Mouse (Mus musculus): ENCODE measurements around the gene Icam1.
A peak's percentile ranks its signal among the peaks of the same experiment; 100 is the strongest.

The Icam1 gene

GRCm38 (mm10) chr9:21015571-21016130, at the start of gene Icam1:
Gene Icam1 (plus strand): TSS chr9:21015985.
- DNase-seq = peak; percentile 90

- DNase-seq = no peak
Observed at GRCm38 (mm10) chr9:20966008-20966407, 49.8 kb upstream of the Icam1 start.

- DNase-seq = no peak
Observed at GRCm38 (mm10) chr9:20966747-20967146, 49.0 kb upstream of the Icam1 start.

GRCm38 (mm10) chr9:20971751-20972140, 44.0 kb upstream of the Icam1 start:
- DNase-seq = peak; percentile 46

- peak; percentile 78 for DNase-seq
Observed at GRCm38 (mm10) chr9:20972141-20972992, 43.4 kb upstream of the Icam1 start.

- DNase-seq = peak; percentile 58
Observed at GRCm38 (mm10) chr9:20973001-20973681, 42.6 kb upstream of the Icam1 start.

- DNase-seq = peak; percentile 64
Observed at GRCm38 (mm10) chr9:20973682-20974075, 42.1 kb upstream of the Icam1 start.

- peak; percentile 78 for DNase-seq
Observed at GRCm38 (mm10) chr9:20975431-20976215, 40.2 kb upstream of the Icam1 start.

- DNase-seq = peak; percentile 93
Observed at GRCm38 (mm10) chr9:20976216-20976960, 39.4 kb upstream of the Icam1 start, which contains the start of gene S1pr2. Gene S1pr2 (minus strand): TSS chr9:20976781.

- no peak for DNase-seq
Observed at GRCm38 (mm10) chr9:20976961-20977689, 38.7 kb upstream of the Icam1 start.

- DNase-seq = no peak
Observed at GRCm38 (mm10) chr9:20978409-20979095, 37.2 kb upstream of the Icam1 start.

- no peak for DNase-seq
Observed at GRCm38 (mm10) chr9:20979181-20979580, 36.6 kb upstream of the Icam1 start.

GRCm38 (mm10) chr9:20979769-20980168, 36.0 kb upstream of the Icam1 start:
- DNase-seq = no peak

- DNase-seq = no peak
Observed at GRCm38 (mm10) chr9:20982171-20982570, 33.6 kb upstream of the Icam1 start.

- DNase-seq = peak; percentile 44
Observed at GRCm38 (mm10) chr9:20983169-20983568, 32.6 kb upstream of the Icam1 start.

GRCm38 (mm10) chr9:20986952-20987686, 28.7 kb upstream of the Icam1 start:
- peak; percentile 83 for DNase-seq

GRCm38 (mm10) chr9:20987953-20988352, 27.8 kb upstream of the Icam1 start:
- DNase-seq = no peak

GRCm38 (mm10) chr9:20990861-20991260, 24.9 kb upstream of the Icam1 start:
- peak; percentile 84 for DNase-seq

GRCm38 (mm10) chr9:20991587-20991986, 24.2 kb upstream of the Icam1 start:
- DNase-seq = no peak
